Mouse (Mus musculus): ENCODE measurements around the gene Wdr93.
"Not testable (repeated sequence)": the region's sequence is repeated elsewhere in the genome, so short reads cannot be mapped to it uniquely, and the experiment has no call there.

The Wdr93 gene

GRCm38 (mm10) chr7:79749511-79749910 lies 6.5 kb downstream of the Wdr93 start:
- no peak for DNase-seq (ENCODE audit: extremely low spot score)

GRCm38 (mm10) chr7:79756334-79756733 lies 13.4 kb downstream of the Wdr93 start:
- no peak for DNase-seq (ENCODE audit: extremely low spot score)

DNA sequence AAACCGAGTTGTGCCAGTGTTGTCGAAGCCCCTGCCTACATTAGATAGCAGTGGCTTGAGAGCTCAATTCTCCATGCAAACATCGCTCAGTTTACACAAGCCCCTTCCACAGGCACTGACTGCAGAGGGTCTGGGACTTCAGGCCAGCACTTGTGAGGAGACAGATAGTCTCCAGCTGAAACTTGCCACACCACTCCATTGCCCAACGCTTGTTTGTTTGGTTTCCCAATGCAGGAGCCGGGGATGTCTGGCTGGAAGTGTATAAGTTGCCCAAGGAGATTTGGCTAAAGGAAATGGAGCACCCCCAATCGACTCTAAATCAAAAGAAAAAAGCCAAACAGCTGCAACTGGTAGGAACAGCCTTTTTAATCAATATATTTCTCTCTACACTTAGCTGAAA lies 15.2 kb downstream of the Wdr93 start:
- DNase-seq (ENCODE audit: extremely low spot score), result no peak

- no peak for DNase-seq (ENCODE audit: extremely low spot score)
Observed at GRCm38 (mm10) chr7:79759766-79760165, 16.8 kb downstream of the Wdr93 start.

DNA sequence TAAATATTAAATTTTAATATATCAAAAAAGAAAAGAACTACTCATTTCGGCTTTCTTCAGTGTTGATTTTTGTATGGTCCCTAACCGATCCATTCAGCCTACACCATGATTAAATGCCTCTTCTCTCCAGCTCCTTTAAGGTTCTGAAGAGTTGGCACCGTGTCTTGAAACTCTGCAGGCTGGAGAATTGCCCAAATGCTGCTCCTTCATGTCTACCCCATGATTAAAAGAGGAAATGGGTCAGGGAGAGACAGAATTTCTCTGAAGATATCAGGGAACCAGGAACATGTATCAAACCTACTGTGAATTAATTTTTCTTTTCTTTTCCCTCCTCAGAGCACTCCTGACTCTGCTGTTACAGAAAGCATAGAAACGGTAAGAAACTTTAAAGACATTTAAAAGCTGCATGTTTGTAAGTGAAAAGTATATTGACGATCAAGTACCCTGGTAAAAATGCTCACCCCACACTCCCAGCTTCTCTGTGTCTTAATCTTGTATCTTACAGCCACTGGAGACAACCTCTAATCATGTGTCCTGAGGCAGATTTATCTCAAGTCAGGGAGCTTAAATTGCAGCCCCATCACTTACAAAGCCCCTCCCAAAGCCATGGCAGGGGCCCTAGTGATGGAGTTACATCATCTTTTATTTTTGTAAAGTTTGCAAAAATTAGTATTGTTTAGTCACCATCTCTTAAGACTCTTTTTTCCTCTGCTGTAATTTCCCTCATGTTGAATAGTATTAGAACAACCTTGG lies 18.3 kb downstream of the Wdr93 start:
- no peak for DNase-seq (ENCODE audit: extremely low spot score)

- DNase-seq (ENCODE audit: extremely low spot score), result no peak
Observed at GRCm38 (mm10) chr7:79762106-79762505, 19.1 kb downstream of the Wdr93 start.

DNA sequence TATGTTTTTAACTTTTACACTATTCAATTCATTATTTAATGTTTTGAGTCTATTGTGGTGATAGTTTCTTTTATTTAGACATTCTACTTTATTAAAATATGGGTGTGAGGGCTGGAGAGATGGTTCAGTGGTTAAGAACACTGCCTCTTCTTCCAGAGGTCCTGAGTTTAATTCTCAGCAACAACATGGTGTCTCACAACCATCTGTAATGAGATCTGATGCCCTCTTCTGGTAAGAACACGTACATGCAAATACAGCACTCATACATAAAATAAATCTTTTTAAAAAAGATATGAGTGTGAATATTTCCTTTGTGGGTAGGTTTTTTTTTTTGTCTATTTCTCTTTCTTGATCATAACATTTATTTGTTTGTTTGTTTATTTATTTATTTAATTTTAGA lies 23.0 kb downstream of the Wdr93 start:
- no peak for DNase-seq (ENCODE audit: extremely low spot score)

- no peak for DNase-seq (ENCODE audit: extremely low spot score)
Observed at GRCm38 (mm10) chr7:79769664-79770063, 26.7 kb downstream of the Wdr93 start.

GRCm38 (mm10) chr7:79771561-79772512 lies 28.9 kb downstream of the Wdr93 start:
- DNase-seq (ENCODE audit: extremely low spot score), result no peak

DNA sequence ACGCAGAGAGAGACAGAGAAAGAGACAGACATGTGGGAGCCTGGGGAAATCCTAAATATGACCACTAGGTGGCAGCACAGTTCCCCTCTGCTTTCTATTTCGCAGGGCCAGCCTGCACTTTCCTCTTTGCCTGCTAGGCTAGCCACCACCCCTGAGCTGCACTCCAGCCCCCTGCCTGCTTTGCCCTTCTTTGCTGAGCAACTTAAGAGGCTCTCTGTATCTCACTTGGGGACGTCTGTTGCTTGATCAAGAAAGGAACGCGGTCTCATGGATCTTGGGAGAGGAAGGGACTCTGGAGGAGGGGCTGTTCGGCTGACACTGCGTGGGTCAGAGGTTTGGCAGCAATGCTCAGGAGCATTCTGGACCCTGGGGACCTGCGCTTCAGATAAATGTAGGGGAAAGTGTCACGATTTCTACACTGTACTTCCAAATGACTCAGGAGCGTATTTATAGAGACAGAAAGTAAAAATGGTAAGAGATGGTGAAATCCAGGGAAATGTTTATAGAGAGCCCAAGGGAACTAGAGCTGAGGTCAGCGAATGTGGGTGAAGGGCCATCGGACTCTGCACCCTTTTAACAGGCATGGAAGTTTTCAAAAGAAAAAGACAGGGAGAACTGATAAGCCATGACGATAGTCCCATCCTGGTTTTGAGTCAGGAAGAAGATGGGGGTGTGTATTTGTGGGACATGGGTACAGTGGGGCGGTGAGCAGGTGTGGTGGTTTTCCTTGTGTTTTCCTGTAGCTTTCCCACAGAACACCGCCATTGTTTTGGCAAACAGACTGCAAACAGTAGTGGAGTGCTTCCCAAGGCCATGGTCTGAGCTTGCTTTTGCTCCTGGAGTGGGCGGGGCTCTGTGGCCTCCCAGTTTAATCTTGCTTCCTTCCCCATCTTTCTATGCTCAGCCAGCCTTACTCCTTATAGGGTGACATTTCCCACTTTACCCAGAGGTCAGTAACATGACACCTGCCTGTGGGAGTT lies 38.0 kb downstream of the Wdr93 start:
- DNase-seq (ENCODE audit: extremely low spot score), result peak; percentile 79

DNA sequence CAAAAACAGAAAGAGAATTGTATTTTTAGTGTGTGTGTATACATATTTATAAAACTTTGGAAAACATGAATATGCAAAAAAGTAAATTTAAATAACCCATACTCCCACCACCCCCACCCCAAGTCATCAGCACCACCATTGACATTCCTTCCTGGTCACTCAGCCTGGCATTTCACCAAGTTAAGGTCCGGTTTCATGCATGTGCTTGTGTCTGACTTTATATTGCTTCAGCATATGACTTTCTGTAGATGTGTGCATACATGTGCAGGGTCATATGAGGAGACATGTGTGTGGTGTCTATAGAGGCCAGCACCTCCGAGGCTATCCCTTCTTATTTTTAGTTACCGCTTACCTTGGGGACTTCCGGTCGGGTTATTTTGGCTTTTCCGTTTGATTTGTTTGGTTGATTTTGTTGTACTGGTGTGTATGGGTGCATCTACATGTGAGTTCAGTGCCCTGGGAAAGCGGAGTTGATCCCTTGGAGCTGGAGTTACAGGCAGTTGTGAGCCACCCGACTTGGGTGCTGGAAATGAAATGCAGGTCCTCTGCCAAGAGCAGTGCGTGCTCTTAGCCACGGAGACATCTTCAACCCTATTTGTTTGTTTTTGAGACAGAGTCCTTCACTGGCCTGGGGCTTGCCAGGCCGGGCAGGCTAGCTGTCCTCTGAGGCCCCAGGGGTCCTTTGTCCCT lies 39.0 kb downstream of the Wdr93 start:
- DNase-seq (ENCODE audit: extremely low spot score), result no peak

DNA sequence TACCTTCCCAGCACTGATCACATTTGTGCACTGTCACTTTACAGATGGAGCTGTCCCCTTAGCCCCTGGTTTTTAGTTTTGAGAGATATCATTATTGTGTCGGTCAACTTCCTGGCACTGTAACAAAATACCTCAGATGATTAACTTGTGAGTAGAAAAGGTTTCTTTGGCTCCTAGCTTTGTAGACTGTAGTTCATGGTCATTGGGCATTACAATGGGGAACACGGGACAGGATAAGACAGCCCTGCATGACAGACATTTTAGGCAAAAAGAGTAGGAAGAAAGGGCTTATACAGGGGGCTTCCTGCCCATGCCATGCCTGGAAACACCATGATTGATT lies 39.5 kb downstream of the Wdr93 start:
- no peak for DNase-seq (ENCODE audit: extremely low spot score)

DNA sequence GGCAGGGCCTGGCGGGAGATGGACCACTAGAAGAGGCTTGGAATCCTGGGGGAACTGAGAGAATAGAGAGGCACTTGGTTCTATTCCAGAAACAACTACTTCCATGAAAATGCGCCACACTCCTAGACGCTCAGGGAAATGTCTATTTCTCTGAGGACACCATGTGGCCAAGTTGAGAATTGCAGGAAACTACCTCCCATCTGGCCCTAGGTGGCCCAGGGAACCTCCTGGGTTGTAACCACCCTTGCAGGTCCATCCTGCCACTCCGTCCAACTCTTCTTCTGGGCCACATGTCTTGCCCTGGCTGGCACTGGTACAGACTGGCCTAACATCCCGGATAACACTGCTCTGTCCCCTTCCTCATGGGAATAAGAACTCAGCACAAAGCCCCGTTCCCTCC lies 43.3 kb downstream of the Wdr93 start:
- DNase-seq (ENCODE audit: extremely low spot score), result peak; percentile 51

GRCm38 (mm10) chr7:79789812-79790211 lies 46.8 kb downstream of the Wdr93 start:
- DNase-seq (ENCODE audit: extremely low spot score), result not testable (repeated sequence)

DNA sequence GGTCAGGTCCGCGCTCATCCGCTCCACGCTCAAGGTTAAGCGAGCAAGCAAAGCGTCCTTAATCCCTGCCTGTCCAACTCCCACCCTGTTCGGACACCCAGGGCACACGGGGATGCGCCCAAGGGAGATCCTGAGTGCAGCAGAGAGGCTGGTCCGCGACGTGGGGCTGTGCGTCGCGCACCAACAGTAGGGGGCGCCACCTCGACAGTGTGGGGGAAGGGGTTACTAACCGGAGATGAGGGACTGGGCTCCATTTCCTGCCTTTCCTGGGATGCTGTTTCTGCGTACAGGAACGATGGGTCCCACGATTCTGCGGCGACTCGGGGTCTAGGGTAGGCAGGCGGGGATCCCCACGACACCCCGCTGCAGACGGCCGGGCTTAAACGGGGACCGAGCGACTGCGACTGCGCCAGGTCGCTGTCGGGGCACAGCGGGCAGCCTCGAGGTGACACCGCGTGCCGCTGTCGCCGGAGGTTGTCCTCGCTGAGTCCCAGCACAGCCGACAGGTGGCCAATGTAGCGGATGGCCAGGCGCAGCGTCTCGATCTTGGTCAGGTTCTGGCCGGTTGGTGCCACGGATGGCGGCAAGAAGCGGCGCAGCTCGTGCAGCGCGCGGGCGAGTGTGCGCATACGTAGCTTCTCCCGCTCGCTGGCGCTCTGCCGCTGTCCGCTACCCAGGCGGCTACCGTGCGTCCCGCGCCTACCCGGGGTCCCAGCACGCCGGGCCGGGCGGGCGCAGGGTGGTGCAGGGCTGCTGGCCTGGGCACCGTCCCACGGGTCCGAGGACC lies 49.9 kb downstream of the Wdr93 start:
- peak; percentile 55 for DNase-seq (ENCODE audit: extremely low spot score)

GRCm38 (mm10) chr7:79793688-79794087 lies 50.7 kb downstream of the Wdr93 start, which contains the start of gene Mesp1:
Gene Mesp1, minus strand, starts transcription at chr7:79793788.
- DNase-seq (ENCODE audit: extremely low spot score), result no peak

DNA sequence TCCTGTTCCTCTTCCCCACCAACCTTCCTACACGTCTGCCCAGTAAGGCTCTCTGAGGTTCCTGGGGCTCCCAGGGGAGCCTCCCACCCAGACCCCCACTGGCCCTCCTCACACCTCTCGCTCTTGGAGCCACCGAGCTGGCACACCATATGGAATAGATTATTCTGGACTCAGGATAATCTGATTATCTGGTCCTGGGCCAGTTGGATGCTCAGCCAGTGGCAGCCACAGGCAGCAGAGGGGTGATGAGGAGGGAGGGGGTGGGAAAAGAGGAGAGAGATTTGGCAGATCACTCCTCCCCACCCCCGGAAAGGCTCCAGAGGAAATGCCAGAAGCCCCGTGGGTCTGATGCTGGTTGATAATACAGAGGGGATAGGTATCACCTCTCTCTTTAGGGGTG lies 55.6 kb downstream of the Wdr93 start:
- no peak for DNase-seq (ENCODE audit: extremely low spot score)

- peak; percentile 82 for DNase-seq (ENCODE audit: extremely low spot score)
Observed at GRCm38 (mm10) chr7:79799048-79799447, 56.1 kb downstream of the Wdr93 start.

GRCm38 (mm10) chr7:79799506-79799905 lies 56.5 kb downstream of the Wdr93 start:
- no peak for DNase-seq (ENCODE audit: extremely low spot score)

- DNase-seq (ENCODE audit: extremely low spot score), result no peak
Observed at GRCm38 (mm10) chr7:79800336-79800735, 57.4 kb downstream of the Wdr93 start.

Data from embryo, embryonic 9.5 days (tissue).